Mouse (Mus musculus) ES-Bruce4 (cell line): ENCODE results near the gene Tmc7.

Experiments
- EP300 ChIP-seq: IDR thresholded peaks from 2 replicates; pipeline ENCODE4 v1.6.1; 2011; ENCODE audit warnings: low read depth, low read length; ENCODE audit not compliant: insufficient read depth
- POLR2A ChIP-seq: IDR thresholded peaks from one replicate; pipeline ENCODE4 v1.8.1; 2011; ENCODE audit warnings: low read length; ENCODE audit not compliant: insufficient read depth

GRCm38 (mm10) chr7:118594611-118595010 is 10.1 kb upstream of the Tmc7 start:
- TF ChIP-seq EP300 (no peak), POLR2A (no peak)
